ENCODE assay signal across 8 mouse cellular contexts in the genomic region with DNA sequence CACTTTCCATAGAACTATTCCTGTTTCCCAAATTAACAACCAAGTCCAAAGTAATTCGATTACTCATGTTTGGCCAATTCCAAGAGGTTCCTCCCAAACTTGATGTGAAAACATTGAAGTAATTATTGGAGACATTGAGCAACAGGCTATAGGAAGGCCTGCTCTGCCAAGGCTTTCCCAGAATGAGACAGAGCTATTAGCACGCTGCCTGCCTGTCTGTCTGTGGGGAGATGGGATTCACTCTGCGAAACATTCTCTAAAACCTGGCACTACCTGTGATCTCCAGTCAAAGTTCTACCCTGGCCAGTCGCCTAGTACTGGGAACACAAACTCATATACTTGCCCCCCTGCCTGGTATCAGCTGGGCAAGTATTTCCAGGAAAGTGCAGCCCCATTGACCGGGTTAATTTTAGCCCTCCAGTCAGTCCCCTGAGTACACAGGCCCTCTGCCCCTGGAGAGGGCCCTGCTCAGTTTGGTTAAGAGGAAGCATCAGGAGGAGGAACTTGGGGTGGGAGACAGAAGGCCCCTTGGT. TPM values are rescaled to one million over a fixed set of nuclear protein-coding genes. Genes with fewer than 3 reads are reported as not detected.
DNase-seq lines count a peak whose midpoint lies in the region; ATAC-seq and TF ChIP-seq lines count a peak whose summit lies in the region.

No protein-coding gene starts in this region.

- TF ChIP-seq CTCF in bone marrow, adult 2 months (IDR thresholded peaks at IDR 0.05; ENCODE audit: control insufficient read depth, insufficient read depth, low read length): no peak

- H3K4me3 ChIP-seq in bone marrow, adult 2 months (replicated peaks; ENCODE audit: control insufficient read depth, low read depth, low read length): peak overlapping the region; percentile 100
- peak overlapping the region; percentile 77 for H3K4me3 ChIP-seq in midbrain, embryonic 11.5 days (ENCODE audit: low read depth, low read length)

- peaks cover 12% of the 10 kb centered on the region for H3K4me1 ChIP-seq in bone marrow, adult 2 months (ENCODE audit: control insufficient read depth, insufficient read depth, low read length)
- peaks cover 21% of the 10 kb centered on the region for H3K4me1 ChIP-seq in midbrain, embryonic 11.5 days (ENCODE audit: control insufficient read depth, insufficient read depth, low read length)

- no peak for ATAC-seq in midbrain, embryonic 11.5 days (ENCODE audit: low FRiP score)
- ATAC-seq in monocyte, adult 5-6 weeks (replicated peaks; ENCODE audit: insufficient number of reproducible peaks, low FRiP score, low TSS enrichment, poor library complexity, severe bottlenecking): no peak

- DNase-seq in adrenal gland, adult 2 months: peak; percentile 66
- DNase-seq in adrenal gland, postnatal 4 days (ENCODE audit: low spot score in 2 of 2): no peak
- DNase-seq in heart, adult 18-20 months: peak; percentile 79 to 84
- DNase-seq in kidney, adult 8-10 months: peak; percentile 73 to 80
- peak; percentile 88 for DNase-seq in midbrain, embryonic 11.5 days (ENCODE audit: low spot score, missing footprints)
- no peak for DNase-seq in cerebellum, adult 11-12 months

- no peaks in the 10 kb centered on the region for H3K36me3 ChIP-seq in midbrain, embryonic 11.5 days (ENCODE audit: control insufficient read depth, insufficient read depth, low read length)

- TF ChIP-seq POLR2A in bone marrow, adult 2 months (IDR thresholded peaks at IDR 0.05; ENCODE audit: borderline replicate concordance, control insufficient read depth, low read depth, low read length): no peak

- H3K9me3 ChIP-seq in midbrain, embryonic 11.5 days (ENCODE audit: control insufficient read depth, low read length): no peaks in the 10 kb centered on the region

- WGBS in bone marrow, adult 2 months: 3% methylated on average over 5 of the region's 5 CpGs
- WGBS in midbrain, embryonic 11.5 days: 30% methylated on average over 5 of the region's 5 CpGs

- H3K4me2 ChIP-seq in midbrain, embryonic 11.5 days: peak overlapping the region; percentile 79

- peak overlapping the region; percentile 86; the same call in 1 of the 2 replicates for H3K9ac ChIP-seq in midbrain, embryonic 11.5 days (ENCODE audit: low read length)

- H3K27me3 ChIP-seq in midbrain, embryonic 11.5 days (ENCODE audit: control insufficient read depth, insufficient read depth, low read length): no peaks in the 10 kb centered on the region

- peak overlapping the region; percentile 98 for H3K27ac ChIP-seq in bone marrow, adult 2 months (ENCODE audit: control insufficient read depth, insufficient read depth, low read depth, low read length, poor library complexity)
- H3K27ac ChIP-seq in midbrain, embryonic 11.5 days (ENCODE audit: low read depth, low read length): no peak overlapping the region

RNA-seq across cellular contexts. Expression of gene B4galt1, which starts 1.5 kb away (rescaled TPM):
- total RNA-seq in adrenal gland, adult 2 months (2021): 10 to 100 TPM; 53.0 to 67.7 TPM
- 166 and 197 TPM in 2 replicates for polyA plus RNA-seq in adrenal gland, adult 2 months (2012; rRNA removed)
- total RNA-seq in adrenal gland, postnatal 4 days (2021): 10 to 100 TPM; 90.1 to 98.1 TPM
- polyA plus RNA-seq in bone marrow, adult 2 months (2011; ENCODE audit: insufficient read depth, insufficient read length, low replicate concordance, missing spikeins): 32.2 and 44.4 TPM in 2 replicates
- 10 to 100 TPM; 58.2 to 59.1 TPM for total RNA-seq in heart, adult 18-20 months (2021)
- polyA plus RNA-seq in midbrain, embryonic 11.5 days (2014; fragmentation: Nextera tagmentation; extraction: Ambion mirVana): 13.8 and 14.9 TPM in 2 replicates
- total RNA-seq in monocyte, adult 5-6 weeks (2017): 27.7 to 60.9 TPM (median 40.1 TPM) in 3 replicates

Comparison
In these comparisons a context has a peak if more than half of its experiments do, and no peak if none do; other contexts are left out.
1. DNase-seq: peak in adrenal gland, adult 2 months (single experiment), heart, adult 18-20 months (2 of 2), kidney, adult 8-10 months (2 of 2) and midbrain, embryonic 11.5 days (single experiment); none in adrenal gland, postnatal 4 days (0 of 2) and cerebellum, adult 11-12 months (single experiment).